Mouse (Mus musculus) left cerebral cortex, postnatal 14 days (tissue): Measurements from ENCODE around the gene Tymp. TPM values are rescaled to one million over a fixed set of nuclear protein-coding genes. Genes with fewer than 3 reads are reported as not detected.

Experiments
- DNase-seq, 2 experiments: peaks; one replicate each; pipeline ENCODE4 v3.0.0; 2021 to 2022; ENCODE audit warnings: low spot score in 2 of 2, mixed read lengths in 1 of 2
- intact Hi-C: fragments of 180-260 bp; cut with DNase I; formaldehyde crosslinking; loops from one replicate; pipeline ENCODE4 v1.15.1; 2025
- total RNA-seq, 2 experiments: library from RNA; stranded (reverse); gene quantifications; 2 replicates each; pipeline ENCODE4 v1.2.3; 2021

Tymp gene
- total RNA-seq, 2 experiments from 2014 or later = 1.5 to 1.7 TPM

DNA sequence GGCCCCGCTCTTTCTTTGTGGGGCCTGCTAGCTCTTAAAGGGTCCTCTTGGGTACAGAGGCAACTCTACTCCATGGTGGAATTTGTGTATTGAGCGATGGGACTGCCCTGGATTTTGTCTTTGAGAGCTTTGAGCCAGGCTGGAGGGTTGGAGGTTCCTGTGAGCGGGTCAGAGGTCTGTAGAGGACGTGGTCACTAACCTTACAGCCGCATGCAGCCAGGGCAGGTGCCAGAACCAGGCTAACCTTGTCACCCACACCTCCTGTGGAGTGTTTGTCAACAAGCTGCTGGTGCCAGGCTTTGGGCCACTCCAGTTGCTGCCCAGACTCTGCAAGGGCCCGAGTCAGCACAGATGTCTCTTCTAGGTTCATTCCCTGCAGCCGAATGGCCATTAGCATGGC is 799 bp downstream of the Tymp start:
- intact Hi-C loops = no loop called here
- DNase-seq = no peak

DNA sequence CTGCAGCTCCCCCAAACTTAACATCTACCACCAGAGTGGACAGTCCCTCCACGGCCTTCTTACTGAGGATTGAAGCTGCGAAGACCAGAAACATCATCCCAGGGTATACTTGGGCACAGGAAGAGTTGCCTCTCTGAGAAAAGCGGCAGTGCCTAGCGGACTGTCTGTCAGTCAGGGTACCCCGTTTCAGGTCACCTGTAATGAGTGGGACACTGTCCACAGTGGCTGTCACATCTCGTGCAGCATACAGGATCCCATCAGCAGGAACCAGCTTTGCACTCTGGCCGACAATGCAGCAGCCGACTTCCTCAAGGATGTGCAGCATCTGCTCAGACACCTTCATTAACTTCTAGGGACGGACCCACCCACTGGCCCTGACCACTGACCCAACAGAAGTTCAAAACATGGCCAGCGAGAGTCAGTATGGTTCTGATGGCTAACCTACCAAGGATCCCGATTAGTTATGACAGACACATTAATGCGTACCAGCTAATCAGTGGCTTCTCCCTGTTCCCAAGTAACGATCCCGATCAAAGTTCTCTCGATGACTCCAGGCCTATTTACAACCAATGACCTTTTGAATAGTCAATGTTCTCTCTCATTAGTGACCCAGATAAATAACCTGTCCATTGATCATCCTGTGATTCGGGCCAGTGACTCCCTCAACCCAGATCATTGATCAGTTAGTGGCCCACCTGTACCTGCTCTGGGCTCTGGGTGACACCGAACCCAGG is 1.9 kb downstream of the Tymp start:
- intact Hi-C loops = no loop called here
- DNase-seq = no peak

DNA sequence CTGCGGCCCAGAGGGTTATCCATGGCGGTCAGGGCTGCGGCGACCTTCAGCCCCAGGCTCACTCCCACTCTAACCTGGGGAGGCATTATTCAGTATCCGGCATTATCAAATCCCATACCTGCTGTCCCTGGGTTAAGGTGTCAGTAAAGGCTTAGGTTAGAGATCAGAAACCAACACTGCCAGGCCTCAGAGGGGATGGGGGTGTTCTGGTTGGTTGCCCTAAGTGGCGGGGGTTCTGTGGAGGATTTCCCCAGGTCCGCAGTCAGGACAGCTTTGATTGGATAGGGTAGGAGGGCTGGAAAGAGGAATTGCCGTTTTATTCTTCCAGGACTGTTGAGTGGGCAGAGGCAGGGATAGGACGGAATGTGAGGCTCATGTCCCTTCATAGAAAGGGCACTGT is 2.5 kb downstream of the Tymp start:
- intact Hi-C loops = no loop called here
- DNase-seq = no peak

DNA sequence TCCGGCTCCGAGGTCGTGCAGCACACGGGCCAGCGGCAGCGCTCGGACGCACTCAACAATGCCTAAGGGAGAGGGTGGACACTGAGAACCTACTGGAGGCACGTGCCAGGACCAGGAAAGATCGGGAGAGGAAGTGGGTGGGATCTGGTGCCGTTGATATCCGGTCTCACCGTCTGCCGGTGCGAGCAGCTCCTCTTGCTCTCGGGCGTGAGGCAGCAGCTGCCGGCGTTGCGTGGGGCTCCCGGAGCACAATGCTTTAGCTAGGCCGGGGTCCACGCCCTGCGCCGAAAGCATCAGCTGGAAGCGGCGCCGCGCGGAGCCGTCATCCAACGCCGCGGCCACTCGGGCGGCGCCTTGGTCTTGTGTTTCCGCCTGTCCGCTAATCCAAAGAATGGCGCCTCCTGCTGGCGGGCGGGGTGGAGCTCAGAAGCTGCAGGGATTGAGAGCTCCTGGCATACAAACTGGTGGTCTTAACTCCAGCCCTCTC is 3.0 kb downstream of the Tymp start, which contains the start of gene Sco2:
Gene Sco2 (minus strand): TSS at position 85 of the 487 bp plus-strand sequence.
- intact Hi-C loops = no loop called here
- DNase-seq = peak; percentile 95 to 96

DNA sequence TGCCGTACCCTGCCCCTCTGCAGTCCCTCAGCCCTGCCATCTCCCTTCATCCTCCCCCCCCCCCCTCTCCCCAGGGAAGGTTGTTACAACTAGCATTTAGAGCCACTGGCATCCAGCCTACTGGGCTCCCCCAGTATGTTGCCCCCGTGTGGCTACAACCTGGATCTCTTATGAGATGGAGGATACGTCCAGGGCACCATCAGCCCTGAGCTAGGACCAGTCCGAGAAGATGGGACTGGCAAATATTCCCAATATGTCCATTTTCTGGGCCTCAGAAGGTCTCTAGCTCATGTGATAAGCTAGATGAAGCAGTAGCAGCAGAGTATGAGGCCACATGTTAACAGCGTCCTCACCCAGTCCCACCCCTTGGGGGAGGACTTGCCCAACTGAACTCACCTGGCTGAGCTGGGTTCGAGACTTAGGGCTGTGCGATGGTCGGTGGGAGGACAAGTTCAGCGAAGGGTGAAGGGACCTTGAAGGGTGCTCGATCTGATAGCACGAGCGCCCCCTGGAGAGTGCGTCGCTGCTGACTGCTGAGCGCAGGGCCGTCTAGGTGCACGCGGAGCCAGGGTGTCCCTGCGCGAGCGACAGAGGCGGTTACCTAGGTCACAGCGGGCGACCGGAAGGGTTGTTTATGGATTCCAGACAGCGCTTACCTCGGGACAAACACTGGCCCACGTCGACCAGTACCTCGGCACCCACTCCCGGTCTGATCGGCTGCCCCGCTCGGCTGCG is 3.6 kb downstream of the Tymp start:
- intact Hi-C loops = no loop called here
- DNase-seq = peak; percentile 87 to 92

DNA sequence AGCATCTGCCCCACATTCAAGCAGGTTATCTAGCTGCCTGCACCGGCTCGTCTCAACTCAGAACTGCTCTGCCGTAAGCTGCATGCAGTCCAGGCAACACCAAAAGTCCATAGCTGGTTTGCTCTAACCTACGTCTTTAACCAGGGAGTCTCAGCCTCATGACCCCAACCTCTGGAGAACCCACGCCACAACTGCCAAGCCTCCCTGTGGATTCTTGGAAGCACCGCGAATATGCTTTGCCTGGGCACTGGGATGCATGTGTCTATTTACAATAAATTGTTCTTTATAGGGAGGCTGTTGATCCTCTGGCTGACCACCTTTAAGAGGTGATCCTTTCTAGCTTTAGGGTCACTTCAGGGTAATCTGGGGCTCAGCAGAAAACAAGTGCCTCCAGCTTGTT is 4.3 kb downstream of the Tymp start:
- no peak for DNase-seq
- intact Hi-C loops = no loop called here

DNA sequence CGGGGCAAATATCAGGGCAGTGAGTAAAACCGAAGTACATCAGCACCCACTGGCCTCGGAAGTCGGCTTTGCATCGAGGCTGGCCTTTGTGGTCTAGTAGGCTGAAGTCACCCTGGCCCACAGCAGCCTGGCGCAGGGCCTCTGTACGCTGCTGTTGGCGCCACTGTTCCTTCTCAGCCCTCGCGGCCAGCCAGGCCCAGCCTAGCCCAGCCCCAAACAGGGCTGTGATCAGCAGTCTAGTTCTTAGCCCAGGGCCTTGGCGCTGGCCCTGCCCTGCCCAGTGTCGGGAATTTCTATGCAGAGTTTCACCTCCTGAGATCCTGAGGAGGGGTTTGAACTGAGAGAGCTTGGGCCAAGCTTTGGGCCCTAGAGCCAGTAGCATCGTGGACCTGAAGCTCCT is 4.8 kb downstream of the Tymp start:
- DNase-seq = no peak
- intact Hi-C loops = no loop called here

DNA sequence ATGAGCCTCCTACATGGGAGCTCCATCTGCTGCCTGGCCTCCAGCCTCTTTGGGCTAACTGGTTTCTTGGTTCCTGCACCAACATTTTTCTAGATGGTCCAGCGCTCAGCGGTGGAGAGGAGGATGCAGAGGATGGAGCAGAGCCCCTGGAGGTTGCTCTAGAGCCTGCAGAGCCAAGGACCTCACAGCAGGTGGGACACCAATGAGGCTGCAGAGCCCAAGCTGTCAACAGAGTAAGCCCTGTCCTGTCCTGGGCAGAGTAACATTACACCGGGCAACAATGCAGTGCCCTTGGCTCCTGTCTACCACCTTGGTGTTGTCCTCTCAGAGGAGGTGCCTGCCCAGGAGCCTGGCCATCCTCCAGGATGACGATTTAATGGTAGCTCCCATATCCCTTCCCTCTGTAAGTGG is 11.7 kb downstream of the Tymp start:
- DNase-seq = no peak
- intact Hi-C loops = no loop called here

DNA sequence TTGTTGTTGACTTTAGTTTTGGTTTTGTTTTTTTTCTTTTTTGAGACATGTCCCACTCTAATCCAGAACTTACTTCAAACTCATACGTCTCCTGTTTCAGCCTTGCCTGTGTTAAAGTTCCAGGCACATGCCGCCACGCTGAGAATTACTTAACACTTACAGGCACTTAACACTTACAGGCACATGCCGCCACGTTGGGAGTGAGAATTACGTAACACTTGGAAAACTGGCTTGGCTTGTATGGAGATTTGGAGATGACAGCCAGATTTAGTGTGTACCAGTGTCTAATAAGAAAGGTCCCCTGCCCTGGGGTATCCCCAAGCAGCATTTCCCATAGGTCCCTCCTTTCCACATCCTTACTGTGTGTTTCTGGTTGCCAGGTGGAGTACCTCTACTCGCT is 13.8 kb downstream of the Tymp start:
- intact Hi-C loops = no loop called here

DNA sequence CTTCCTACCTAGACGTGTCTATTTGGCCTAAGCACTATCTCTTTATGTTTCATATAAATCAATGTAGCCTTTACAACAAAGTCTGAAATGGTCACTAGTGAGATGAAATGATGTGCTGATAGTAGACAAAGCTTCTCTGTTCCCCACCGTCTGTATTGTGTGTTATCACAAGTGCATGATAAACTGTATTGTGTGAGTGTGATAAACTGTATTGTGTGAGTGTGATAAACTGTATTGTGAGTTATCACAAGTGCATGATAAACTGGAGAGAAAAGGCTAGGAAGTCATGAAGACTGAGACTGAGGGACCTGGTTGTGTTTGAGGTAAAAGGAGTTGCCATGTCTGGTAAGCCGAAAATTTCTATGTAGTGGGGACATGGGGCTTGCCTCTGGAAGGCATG is 18.1 kb downstream of the Tymp start:
- DNase-seq = no peak
- intact Hi-C loops = loop anchor here (5.0 kb wide), 1 partner anchor 46 kb away; no protein-coding TSS in a partner anchor

More for the DNA sequence above, 13.8 kb downstream of the Tymp start:
- no peak for DNase-seq

DNA sequence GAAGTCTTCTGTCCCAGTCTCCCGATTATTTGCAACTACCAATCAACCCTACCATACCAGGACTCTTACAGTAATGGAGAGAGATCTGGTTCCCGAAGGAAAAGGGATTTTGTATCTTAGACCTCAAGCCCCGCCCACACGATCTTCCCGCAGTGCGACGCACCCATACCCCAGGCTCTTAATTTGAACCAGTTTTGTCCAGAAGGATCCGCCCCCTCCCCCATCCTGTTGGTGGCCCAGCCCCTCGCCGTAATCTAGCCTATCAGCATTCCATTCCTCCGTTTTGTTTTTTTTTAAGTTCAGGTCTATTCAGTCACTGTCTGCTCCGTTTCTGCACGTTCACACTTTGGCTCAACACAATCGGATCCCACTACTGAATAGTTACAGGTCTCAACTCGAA is 20.5 kb downstream of the Tymp start:
- intact Hi-C loops = loop anchor here (5.0 kb wide), 1 partner anchor 44 kb away; no protein-coding TSS in a partner anchor
- DNase-seq = peak; percentile 72 to 94

DNA sequence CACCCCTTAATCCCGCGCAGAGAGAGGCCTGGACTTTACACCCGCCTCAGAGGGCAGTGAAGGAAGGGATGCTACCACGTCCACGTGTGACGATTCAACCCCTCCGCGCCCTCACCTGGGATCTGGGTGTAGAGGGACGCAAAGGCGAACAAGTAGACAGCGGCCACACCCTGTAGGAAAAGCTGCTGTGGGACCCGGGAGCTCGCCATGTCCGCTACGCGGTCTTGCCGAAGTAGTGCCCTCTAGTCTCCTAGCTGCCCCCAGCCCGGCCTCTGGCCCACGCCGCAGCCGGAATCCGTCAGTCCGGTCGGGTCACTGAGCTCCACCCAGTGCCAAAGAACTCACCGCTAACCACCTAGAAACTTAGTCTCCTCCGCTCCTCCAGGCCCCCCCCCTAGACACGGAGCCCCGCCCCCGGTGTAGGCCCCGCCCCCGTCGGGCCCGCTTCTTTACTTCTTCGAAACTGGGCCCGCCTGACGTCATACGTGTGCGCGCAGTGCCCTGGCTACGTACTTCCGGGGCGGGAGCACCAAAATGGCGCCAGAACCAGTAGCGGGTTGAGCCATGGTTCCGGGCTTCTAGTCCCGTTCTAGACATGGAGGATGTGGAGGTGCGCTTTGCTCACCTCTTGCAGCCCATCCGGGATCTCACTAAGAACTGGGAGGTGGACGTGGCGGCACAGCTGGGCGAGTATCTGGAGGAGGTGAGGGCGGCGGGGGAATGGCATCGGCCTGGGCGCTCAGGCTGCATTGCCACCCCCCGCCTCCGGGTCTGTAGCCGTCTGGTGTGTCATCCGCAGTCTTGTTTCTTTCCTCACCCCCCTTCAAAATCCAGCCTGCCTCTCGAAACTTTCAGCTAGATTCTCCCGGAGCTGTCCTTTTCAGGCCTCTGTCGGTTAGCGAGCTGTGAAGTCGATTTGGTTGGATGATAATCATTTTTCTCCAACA is 21.3 kb downstream of the Tymp start, which contains the start of the genes Lmf2 and Ncaph2:
Gene Lmf2 (minus strand): TSS at position 419 of the 947 bp plus-strand sequence.
Gene Ncaph2 (plus strand): TSS at position 479 of the 947 bp plus-strand sequence.
- intact Hi-C loops = loop anchor here (5.0 kb wide), 1 partner anchor 43 kb away; no protein-coding TSS in a partner anchor
- peak; percentile 94 for DNase-seq

DNA sequence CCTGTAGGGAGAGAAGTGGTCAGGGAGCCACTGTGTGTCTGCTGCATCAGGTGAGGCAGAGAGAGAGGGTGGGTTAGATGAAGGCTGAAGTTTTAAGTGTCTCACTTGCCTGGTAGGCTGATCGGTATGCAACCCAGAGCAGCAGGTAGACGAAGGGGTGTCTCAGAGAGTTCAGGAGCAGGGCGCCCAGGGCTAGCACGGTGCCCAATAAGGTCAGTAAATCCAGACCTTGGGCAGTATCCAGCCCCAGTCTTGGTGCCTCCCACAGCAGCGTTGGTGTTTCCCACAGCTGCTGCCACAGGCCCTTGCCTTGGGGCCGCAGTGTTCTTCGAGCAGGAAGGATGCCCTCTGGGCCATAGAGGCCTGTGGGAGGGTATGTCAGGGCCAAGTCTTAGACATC is 22.4 kb downstream of the Tymp start:
- intact Hi-C loops = no loop called here
- no peak for DNase-seq

DNA sequence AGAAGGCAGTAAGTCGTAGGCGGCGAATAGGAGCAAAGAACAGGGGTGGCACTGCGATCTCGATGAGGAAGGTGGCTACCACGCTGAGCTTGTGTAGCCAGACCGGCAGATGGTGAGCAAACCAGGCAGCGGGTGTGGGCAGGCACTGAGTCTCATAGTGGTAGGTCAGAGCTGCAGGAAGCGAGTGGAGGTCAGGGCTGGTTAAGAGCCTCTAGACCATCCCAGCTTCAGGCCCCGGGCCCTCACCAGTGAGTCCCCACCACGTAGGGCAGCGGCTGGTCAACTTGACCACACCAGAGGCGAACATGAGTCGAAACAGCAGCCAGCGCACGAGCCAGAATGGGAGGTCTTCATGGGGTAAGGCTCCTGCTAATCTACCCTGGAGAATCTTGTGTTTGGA is 23.0 kb downstream of the Tymp start:
- no peak for DNase-seq
- intact Hi-C loops = no loop called here

DNA sequence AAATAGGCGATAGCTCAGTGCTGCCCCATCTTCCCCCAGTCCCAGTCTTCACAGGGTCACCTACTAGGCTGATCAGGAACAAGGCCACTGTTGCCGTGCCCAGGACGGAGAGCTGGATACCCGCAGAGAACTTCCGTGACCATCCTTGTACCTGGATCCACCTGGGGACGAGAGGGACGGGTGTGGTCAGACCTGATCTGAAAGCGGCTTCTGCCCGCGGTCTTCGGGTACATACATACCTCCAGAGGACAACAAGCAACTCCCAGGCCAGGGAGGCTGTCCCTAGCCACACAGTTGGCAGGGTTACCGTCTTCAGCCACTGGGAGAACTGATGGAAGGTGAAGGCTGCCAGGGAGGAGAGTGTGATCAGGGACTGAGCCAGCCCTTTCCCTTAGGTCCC is 24.0 kb downstream of the Tymp start:
- intact Hi-C loops = no loop called here
- DNase-seq = no peak

DNA sequence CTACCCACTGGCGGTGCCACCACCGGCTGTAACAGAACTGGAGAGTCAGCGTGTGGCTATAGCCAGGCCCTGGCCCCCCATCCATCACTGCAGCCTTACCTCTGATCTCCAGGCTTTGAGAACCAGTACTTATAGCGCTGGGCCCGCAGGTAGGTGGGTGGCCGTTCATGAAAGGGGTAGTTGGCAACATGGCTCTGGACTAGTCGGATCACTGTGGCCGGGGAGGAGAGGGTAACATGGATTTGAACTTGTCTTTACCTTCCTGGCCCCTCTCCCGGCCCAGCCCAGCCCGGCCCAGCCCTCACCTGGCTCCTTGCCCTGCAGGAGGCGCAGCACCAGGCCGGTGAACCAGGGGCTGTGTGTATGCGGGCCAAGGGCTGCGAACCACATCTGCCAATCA is 24.8 kb downstream of the Tymp start:
- DNase-seq = no peak
- intact Hi-C loops = no loop called here

DNA sequence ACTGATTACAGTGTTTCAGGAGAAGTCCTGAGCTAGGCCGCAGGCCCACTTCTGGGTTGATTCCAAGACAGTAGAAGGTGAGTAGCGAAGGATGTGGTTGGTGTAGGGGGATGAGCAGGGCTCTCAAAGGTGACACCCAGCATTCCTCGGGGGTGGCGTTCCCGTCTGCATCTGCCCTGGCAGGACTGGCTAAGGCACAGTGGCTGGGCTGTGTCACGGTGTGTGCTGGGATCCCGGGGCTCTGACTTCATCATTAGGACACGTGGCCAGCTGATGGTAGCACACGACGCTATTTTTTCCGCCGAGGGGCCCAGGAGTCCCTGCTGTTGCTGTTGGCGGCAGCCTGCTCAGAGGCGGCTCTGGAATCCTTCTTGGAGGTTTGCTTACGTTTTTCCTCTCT is 25.5 kb downstream of the Tymp start:
- intact Hi-C loops = no loop called here
- DNase-seq = no peak

DNA sequence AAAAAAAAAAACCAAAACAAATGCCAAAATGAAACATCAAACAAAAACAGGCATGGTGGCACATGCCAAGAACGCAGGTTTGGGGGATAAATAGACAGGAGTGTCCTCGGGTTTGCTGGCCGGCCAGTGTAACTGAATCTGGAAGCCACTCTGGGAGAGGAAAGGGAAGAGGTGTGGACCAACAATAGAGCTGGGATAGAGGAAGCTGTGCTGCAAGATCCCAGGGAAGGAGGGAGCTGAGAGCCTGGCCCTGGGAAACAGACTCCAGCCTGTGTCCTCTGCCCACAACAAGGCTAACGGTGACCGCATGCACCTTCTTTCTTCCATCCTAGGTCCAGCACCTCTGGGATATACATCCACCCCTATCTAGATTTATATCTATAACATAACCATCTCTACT is 26.4 kb downstream of the Tymp start:
- DNase-seq = no peak
- intact Hi-C loops = no loop called here

DNA sequence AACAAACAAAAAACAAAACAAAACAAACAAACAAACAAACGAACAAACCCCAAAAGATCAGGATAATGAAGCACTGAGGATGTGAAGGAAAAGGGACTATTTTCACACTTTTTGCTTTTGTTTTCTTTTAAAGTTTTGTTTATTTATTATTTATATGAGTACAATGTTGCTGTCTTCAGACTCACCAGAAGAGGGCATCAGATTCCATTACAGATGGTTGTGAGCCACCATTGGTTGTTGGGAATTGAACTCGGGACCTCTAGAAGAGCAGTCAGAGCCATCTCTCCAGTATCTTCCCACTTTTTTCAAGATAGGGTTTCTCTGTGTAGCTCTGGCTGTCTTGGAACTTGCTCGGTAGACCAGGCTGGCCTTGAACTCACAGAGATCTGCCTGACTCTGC is 33.5 kb downstream of the Tymp start:
- no peak for DNase-seq
- intact Hi-C loops = no loop called here
